Mouse (Mus musculus) ovary, postnatal 10 days (tissue): ENCODE data around the gene Zfyve1.

Experiments
- DNase-seq: peaks from one replicate; pipeline ENCODE4 v3.0.0; 2022; ENCODE audit warnings: low spot score

Zfyve1 gene

GRCm38 (mm10) chr12:83523056-83523455 lies 74.0 kb downstream of the Zfyve1 start:
- DNase-seq = no peak

DNA sequence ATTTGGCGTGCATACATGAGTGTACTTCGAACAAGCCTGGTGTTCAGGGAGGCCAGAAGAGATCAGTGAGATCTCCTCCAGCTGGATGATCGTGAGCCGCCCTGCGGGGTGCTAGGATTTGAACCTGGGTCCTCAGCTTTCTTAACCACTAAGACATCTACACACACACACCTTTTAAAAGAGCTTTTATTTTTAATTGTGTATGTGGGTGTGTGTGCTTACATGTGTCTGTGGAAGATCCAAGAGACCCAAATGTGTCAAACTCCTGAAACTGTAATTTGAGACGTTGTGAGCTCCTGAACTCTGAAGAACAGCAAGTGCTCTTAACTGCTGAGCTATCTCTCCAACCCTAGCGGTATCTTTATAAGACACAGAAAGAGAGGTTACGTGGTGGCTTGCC lies 75.9 kb downstream of the Zfyve1 start:
- DNase-seq = no peak

- peak; percentile 88 for DNase-seq
Measured at GRCm38 (mm10) chr12:83520311-83520890, 76.6 kb downstream of the Zfyve1 start, which contains the start of gene Dcaf4. Dcaf4 (plus strand) TSS chr12:83520466.

GRCm38 (mm10) chr12:83517580-83517979 lies 79.4 kb downstream of the Zfyve1 start:
- DNase-seq = no peak

- no peak for DNase-seq
Measured at GRCm38 (mm10) chr12:83514216-83514615, 82.8 kb downstream of the Zfyve1 start.

DNA sequence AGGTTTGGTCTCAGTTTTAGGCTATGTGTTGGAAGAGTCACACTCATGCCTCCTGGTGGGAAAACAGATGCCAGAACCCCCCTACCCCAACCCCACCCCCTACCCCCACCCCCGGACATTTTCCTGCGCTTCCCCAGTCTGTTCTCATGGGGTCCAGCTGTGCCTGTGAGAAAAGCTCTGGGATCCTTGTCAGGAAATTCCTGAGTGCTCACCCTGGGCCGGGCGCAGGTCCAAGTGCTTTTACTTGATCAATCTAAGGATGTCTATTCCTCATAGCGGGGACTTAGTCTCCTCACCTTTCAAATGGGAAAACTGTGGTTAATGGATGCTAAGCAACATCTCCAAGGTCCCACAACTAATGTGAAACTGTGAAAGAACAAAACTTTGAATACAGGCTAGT lies 83.8 kb downstream of the Zfyve1 start:
- DNase-seq = no peak

GRCm38 (mm10) chr12:83512783-83513182 lies 84.2 kb downstream of the Zfyve1 start:
- no peak for DNase-seq

DNA sequence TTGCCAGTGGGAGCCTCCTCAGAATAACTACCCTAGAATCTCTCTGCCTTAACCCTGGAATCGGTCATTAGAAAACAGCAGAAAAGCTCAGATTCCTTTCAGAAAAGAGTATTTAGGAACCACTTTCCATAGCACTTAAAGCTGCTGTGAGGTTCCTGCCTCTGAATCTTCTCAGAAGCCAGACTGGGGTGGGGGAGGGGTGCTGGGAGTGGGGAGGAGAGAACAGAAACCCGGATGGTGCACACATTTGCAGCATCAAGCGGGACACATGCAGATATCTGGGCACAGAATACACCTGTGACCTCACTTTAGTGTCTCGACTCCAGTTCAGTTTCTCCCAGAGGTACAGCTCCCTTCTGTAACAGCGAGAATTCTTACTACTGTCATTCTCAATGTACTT lies 86.4 kb downstream of the Zfyve1 start:
- no peak for DNase-seq

DNA sequence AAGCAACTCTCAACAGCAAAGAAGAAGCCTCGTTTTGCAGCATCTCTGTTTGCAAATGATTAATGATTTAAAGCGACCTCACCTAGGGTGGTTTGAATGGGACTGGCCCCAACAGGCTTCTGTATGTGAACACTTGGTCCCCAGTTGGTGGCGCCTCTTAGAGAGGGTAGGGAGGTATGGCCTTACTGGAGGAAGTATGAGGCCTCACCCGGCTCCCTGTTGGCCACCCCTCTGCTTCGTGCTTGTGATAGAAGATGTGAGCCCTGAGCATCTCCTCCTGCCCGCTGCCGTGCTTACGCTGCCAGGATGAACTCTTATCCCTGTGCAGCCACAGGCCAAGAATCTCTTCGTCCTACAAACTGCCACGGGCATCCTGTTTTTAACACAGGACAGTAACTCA lies 90.5 kb downstream of the Zfyve1 start:
- no peak for DNase-seq

DNA sequence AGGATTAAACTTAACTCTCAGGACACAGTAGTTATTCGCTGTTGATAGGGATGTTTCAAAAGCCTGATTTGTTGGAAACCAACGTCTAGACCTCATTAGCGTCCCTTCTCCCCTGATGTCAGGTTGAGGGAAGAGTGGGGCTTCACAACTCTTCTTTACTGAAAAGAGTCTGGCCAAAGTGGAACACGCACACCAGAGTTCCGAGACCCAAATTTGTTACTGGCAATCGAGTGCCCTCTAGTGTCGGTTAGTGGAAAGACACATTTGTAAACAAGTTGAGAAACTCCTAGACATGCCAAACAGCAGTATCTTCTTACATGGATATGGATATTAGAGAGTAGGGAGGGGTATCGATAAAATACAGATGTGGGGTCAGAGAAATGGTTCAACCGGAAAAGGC lies 94.8 kb downstream of the Zfyve1 start:
- DNase-seq = no peak

DNA sequence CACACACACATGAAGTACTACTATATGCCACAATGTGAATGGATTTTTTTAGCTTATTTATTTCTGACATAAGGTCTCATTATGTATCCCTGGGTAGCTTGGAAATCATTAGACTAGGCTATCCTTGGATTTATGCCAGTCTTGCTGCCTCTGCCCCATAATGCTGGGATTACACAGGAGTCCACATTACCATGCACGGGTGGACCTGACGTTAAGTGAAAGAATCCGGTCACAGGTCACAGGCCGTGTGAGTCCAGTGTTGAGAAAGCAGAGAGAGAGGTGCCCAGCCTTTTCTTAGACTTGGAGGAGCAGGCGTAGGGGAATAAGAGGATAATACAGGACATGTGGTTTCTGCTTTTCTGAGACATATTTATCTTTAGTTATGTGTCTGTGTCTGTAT lies 97.8 kb downstream of the Zfyve1 start:
- no peak for DNase-seq

- DNase-seq = no peak
Measured at GRCm38 (mm10) chr12:83497959-83498358, 99.1 kb downstream of the Zfyve1 start.

- no peak for DNase-seq
Measured at GRCm38 (mm10) chr12:83496736-83497135, 100.3 kb downstream of the Zfyve1 start.
